Mouse (Mus musculus) Muller cell, postnatal 12 days (primary cell): ENCODE data around the gene Mybpc3.

ENCODE experiments used
- DNase-seq: peaks from one replicate; pipeline ENCODE4 v3.0.0-alpha.2; 2015; ENCODE audit errors: inconsistent ontology term

Mybpc3 gene

GRCm38 (mm10) chr2:91117585-91118275, at the start of gene Mybpc3:
Mybpc3 (plus strand) TSS chr2:91118144.
- no peak for DNase-seq

DNA sequence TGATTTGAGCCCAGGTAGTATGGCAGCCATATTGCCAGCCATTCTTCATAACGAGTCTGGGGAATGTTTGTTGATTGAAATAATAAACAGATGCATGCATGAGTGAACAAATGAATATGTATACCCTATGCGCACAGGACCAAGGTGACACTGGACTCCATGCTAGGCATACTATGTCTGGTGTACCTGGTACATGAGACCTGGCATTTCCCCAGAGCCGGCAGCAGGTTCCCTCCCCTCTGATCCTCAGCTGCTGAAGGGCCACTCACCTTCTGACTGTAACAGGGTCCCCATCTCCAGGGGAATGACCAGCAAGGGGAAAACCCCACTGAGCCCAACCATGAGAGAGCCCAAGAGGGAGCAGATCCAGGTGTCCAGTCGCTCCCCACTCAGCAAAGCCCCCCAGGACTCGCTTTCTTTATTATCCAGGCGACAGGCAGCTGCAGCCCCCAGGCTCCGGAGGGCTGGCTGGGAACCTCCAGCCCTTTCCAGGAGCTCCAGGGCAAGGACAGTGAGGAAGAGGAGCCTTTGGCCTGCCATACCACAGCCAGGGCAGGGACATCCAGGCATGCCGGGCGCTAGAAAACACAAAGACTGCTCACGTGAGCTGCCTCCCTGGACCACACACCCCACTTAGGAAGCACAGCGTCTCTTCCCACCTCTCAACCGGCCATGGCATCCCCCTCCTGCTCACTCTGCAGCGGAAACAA, 49.6 kb upstream of the Mybpc3 start:
- DNase-seq: no peak

DNA sequence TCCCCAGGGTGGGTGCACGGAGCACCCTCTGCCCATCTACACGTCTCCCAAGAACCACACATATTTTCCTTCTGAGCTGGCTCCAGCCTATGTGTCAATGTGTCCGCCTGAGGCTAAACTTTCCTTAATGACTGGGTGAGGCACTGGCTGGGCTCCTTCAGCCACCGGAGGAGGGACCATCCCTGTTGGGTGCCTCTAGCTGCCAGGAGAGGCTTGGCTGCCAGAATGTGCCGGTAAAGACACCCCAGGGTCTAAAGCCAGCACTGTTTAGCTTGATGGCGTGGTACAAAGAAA, 49.1 kb upstream of the Mybpc3 start:
- peak; percentile 84 for DNase-seq

DNA sequence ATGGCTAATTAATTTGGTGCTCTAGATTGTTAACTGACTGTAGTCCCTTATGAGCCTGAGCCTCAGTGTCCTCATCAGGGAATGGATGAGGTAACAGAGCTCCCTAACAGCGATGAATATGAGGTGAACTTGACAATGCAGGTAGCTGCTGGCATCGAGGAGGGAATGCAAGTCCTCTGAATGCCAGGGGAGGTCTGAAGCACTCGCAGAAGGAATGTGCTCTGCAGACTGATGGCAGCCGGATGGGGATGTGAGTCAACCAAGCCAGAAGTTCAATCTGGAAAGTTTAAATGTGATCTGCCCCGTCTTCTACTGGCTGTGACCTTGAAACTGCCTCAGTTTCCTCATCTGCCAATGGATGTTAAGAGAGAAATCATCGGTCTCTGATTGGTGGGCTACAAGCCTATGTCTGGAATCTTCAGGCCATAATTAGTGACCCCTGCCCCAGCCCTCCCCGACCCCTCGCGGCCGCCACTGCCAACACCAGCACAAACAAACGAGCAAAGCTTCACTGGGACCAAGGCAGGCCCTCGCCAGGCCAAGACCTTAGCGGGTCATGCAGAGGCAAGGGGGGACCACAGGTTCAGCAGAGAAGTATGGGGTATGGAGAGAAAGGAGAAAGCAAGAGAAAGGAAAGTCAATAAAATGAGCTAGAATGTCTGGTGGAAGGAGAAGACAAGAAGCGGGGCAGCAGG, 48.5 kb upstream of the Mybpc3 start:
- peak; percentile 71 for DNase-seq

- peak; percentile 99 for DNase-seq
Measured at GRCm38 (mm10) chr2:91070076-91070800, 47.7 kb upstream of the Mybpc3 start, which contains the start of gene Slc39a13. Slc39a13 (minus strand) TSS chr2:91070417.

DNA sequence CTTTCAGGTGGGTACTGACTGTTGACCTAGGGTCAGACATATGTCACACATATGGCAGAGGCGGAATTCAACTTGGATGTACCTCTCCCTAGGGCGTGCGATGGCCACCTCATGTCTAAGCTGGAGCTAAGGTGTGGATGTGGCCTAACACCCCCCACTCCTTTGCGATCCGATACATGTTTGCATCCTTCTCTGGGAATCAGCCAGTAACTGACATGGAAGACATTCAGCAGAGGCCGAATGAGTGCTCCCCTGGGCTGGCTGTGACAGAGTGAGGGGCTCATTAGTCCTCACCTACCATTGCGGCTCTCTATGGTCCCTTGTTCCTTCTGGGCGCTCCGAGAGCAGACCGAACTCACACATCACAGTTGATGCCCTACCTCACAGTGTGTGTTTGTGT, 46.9 kb upstream of the Mybpc3 start:
- DNase-seq: no peak

DNA sequence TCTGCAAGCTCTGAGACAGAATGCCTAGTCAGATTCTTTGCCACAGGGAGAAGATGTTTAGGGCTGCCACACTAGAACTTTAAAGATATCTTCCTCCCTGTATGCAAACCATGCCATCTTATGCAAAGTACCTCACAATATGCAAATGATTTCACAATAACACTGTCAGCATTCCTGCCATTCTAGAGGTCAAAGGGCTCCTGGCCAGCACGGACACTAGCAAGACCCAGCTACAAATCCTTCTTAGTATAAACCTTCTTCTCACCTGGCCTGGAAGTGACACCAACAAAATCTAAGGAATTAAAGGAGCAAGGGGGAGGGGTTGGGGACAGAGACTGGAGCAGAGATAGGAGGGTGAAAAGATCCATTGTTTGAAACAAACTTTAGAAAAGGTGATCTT, 45.9 kb upstream of the Mybpc3 start:
- no peak for DNase-seq

GRCm38 (mm10) chr2:91077957-91078313, 40.0 kb upstream of the Mybpc3 start:
- DNase-seq: no peak

GRCm38 (mm10) chr2:91078314-91079025, 39.5 kb upstream of the Mybpc3 start:
- DNase-seq: no peak

DNA sequence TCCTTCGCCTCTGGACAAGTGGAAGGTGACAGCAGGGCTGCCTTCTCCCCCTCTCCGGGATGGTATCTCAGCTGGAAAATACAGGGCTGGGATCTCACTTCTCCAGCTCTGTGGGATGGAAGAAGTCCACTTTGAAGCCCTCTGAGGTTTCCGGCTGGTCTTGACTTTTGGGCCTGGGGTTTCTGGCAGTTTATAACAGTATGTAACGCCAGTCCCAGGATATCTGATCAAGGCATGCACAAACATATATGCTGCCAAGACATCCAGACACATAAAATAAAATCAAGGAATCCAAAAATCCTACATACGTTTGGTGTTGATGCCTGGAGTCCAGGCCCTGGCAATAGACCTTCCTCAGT, 38.9 kb upstream of the Mybpc3 start:
- no peak for DNase-seq

DNA sequence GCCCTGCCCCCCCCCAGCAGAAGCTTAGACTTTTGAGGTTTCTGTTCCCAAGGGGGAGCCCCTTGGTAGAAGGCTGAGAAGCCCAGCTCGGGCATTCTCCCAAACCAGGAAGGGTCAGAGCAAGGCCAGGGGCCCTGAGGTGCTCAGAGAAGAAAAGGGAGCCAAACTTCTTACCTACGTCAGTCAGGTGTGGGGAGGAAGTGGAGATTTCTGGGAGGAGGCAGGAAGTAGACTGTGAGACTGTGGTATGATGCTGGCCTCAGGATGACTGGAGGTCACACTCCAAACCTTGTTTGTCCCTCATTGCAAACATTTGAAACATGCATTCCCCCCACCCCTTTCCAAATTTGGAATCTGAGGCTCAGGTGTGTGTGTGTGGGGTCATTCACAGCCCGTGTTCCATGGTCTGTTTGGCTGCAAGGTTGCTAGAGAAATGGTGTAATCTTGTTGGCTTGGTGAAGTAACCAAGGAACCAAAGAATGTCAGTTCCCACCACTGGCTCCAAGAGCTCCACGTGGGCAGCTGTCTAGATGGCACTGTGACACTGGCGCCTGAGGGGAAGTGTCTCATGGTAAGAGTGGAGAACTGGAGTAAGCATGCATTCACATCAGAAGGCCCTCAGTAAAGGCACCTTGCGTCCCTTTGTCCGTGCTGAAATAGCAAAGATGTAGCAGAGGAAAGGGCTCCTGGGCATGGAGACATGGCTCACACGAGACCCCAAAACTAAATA, 37.0 kb upstream of the Mybpc3 start:
- no peak for DNase-seq

DNA sequence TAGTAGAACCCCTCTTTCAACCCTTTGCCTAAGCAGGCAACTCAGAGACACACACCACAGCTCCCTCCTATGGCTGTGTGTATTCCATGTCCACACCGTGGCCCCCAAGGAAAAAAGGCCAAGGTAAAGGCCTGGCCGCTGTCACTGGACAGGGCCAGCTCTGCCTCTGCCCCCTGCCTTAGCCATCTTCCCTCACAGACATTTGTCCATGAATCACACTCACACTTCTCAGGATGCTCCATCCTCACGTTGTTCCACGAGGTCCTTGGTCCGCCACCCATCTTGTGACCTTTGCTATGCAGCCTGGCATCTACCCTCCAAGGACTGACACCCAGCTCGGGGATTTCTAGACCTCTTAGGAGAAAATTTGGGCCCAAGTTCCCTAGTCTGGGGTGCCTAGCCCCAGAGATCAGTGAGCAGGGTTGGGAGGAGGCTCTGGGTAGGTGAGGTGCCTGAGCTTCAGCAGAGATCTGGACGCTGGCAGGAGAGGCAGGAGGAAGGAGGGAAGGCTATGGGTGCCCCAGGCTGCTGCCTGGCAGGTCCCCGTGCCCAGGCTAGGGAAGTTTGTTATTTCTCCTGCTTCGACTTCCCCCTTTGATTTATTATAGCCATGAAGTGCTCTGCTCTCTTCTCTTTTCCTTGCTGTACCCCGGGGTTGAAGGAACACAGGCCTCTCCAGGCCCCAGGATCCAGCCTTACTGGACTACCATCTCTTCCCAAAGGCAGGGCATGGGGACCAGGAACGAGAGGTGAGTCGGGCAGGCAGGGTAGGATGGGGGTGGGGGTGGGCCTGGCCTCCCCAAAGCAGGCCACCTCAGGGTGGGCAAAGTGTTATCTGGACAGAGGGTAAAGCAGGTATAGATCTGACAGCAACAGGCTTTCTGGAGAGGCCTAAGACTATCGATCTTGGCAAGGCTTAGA, 35.9 kb upstream of the Mybpc3 start, which contains the start of gene Spi1:
TSS of gene Spi1 (plus strand) at position 616 of the 921 bp plus-strand sequence.
- no peak for DNase-seq

- no peak for DNase-seq
Measured at GRCm38 (mm10) chr2:91082844-91083243, 35.1 kb upstream of the Mybpc3 start.

DNA sequence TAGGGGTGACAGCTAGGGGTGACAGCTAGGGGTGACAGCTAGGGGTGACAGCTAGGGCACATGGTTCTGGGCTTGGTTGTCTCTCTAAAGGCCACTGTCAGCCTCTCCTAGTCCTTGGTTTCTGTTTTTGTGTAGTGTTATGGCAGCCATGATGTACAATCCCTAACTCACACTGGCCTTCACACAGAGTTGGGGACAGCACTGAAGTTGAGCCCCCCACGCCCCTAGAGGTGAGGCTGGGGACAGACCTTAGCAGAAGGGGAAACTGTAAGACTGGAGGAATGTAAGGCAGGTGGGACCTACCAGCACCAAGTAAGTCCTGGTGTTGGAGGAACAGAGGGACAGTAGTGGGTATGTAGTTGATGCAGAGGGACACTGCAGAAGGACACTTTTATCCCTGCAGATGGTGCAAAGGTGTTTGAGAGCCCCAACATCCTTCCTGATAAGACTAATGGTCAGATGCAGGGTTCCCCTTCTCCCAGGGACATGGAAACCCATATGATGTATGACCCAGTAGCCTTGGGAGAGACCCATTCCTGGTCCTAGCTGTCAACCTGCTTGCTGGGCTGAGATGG, 34.5 kb upstream of the Mybpc3 start:
- no peak for DNase-seq

DNA sequence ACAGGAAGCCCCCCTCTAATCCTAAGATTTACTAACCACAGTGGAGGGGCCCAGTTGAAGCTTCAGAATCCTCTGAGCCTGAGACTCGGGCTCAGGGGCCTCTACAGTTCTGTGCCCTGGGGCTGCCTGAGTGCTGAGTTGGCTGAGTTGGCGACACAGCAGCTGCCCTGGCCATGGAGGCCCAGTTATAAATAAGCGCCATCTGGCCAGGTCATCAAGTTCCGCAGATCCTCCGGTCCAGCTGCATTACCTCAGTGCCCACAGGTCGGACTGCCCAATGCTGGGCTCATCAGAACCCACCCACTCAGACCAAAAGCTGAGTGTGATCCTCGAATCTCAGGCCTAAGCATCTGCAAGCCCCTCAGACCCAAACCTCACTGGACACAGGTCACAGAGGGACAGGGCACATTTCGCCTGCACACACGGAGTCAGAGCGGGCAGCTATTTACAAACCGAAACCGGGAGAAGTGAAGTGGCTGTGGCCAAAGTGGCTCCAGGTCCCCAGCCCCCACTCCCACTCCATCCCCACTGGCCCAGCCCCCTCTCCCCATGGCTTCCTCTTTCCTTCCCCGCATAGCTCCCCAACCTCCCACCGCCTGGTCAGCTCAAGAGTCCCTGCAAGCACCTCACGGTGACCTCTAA, 33.6 kb upstream of the Mybpc3 start:
- DNase-seq: no peak

DNA sequence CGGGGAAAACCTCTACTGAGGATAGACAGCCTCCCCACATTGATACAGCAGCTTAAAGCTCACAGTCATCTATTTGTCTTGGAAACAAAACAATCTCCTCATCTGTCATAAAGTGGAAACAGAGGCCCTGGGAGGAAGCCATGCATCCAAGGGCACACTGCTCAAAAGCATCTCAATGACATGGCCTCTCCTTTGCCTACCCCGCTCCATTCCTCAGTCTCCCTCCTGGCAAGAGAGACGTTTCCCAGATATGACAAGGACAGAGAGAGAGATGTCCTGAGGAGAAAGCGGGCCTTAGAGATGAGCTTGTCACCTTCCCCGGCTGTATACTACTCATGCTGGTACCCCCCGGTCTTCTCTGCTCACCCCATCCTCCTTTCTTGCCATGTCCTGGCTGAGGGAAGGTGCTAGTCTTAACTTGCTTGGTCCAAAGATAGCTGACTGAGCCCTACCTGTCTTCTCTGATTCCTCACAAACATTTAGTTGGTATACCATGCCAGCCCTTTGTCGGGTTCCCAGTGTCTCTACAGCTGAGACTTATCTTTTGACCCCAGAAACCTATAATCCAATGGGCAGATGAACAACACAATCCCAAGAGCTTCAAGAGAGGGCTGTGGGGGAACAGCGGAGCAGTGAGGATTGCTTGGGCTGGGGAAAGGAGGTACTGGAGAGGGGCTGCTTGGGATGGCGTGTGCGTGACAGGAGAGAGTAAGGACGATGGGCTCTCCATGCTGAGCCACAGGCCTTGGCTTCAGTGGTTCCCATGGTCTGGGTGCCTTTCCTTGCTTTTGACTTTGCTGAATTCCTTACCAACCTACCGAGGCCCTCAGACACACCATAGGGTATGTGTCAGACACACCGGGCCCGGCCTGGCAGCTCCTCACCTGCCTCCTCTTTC, 32.2 kb upstream of the Mybpc3 start:
- DNase-seq: no peak

- DNase-seq: no peak
Measured at GRCm38 (mm10) chr2:91086392-91087237, 31.3 kb upstream of the Mybpc3 start.
